Mouse (Mus musculus): Measurements from ENCODE around the gene Lipc.

- TF ChIP-seq POLR2A (IDR thresholded peaks at IDR 0.05; ENCODE audit: insufficient read length, low read depth), result no peak
- no peak for TF ChIP-seq POLR2AphosphoS2 (IDR thresholded peaks at IDR 0.05; ENCODE audit: insufficient read length, low read depth)
- TF ChIP-seq MYOG (IDR thresholded peaks at IDR 0.05; ENCODE audit: control insufficient read depth in 1 of 3, insufficient read depth in 1 of 3, insufficient read length in 2 of 3, low read depth in 2 of 3), result no peak
- no peak for TF ChIP-seq USF1 (IDR thresholded peaks at IDR 0.05; ENCODE audit: low read depth)
- TF ChIP-seq E2F4 (IDR thresholded peaks at IDR 0.05; ENCODE audit: insufficient read depth), result no peak
- no peak for TF ChIP-seq TCF3 (IDR thresholded peaks at IDR 0.05; ENCODE audit: insufficient read length, low read depth)
- TF ChIP-seq CEBPB (IDR thresholded peaks at IDR 0.05; ENCODE audit: insufficient read depth, poor library complexity, severe bottlenecking), result no peak
Measured at GRCm38 (mm10) chr9:70921132-70921531, 30.9 kb downstream of the Lipc start.

Measured in myocyte (in vitro differentiated cells).